Mouse (Mus musculus) lung, postnatal 0 days (tissue): Measurements from ENCODE around the gene Inafm2.

Experiments
- CTCF ChIP-seq: IDR thresholded peaks from 2 replicates; pipeline ENCODE4 v1.5.1; 2016; ENCODE audit warnings: antibody characterized with exemption, mild to moderate bottlenecking
- EP300 ChIP-seq: IDR thresholded peaks from 2 replicates; pipeline ENCODE4 v1.6.1; 2016; ENCODE audit warnings: antibody characterized with exemption, mild to moderate bottlenecking, control low read depth

- TF ChIP-seq EP300 = no peak
- TF ChIP-seq CTCF = no peak
These were observed 4.9 kb downstream of the Inafm2 start for GRCm38 (mm10) chr2:118750476-118750875.
